Mouse (Mus musculus) heart, embryonic 13.5 days (tissue): ENCODE measurements around the gene Camkmt. TPM values are rescaled to one million over a fixed set of nuclear protein-coding genes. Genes with fewer than 3 reads are reported as not detected.

Experiments used
- ATAC-seq: fragments of 200-750 bp; cut with Nextera tagmentation; 2 replicates; pipeline ENCODE4 v1.8.0; 2017; ENCODE audit warnings: moderate TSS enrichment; ENCODE audit not compliant: insufficient number of reproducible peaks, low FRiP score, low TSS enrichment; ENCODE audit errors: extremely low read depth
- H3K27ac ChIP-seq: fragments of 300-500 bp; sonication (generic); replicated peaks from 2 replicates; pipeline ENCODE4 v1.5.1; 2015; ENCODE audit warnings: moderate library complexity, mild to moderate bottlenecking, inconsistent platforms
- H3K27me3 ChIP-seq: fragments of 300-500 bp; sonication (generic); replicated peaks from 2 replicates; pipeline ENCODE4 v1.6.1; 2015; ENCODE audit warnings: mild to moderate bottlenecking, inconsistent platforms
- H3K36me3 ChIP-seq: fragments of 300-500 bp; sonication (generic); 2 replicates; pipeline ENCODE4 v1.6.1; 2015; ENCODE audit warnings: mild to moderate bottlenecking, inconsistent platforms
- H3K4me1 ChIP-seq: fragments of 300-500 bp; sonication (generic); 2 replicates; pipeline ENCODE4 v1.6.1; 2015; ENCODE audit warnings: inconsistent platforms
- H3K4me2 ChIP-seq: fragments of 300-500 bp; sonication (generic); 2 replicates; pipeline ENCODE4 v1.6.1; 2015; ENCODE audit warnings: inconsistent platforms, mild to moderate bottlenecking, moderate library complexity
- H3K4me3 ChIP-seq: fragments of 300-500 bp; sonication (generic); 2 replicates; pipeline ENCODE4 v1.5.1; 2015; ENCODE audit warnings: moderate library complexity, mild to moderate bottlenecking, inconsistent platforms
- H3K9ac ChIP-seq: fragments of 300-500 bp; sonication (generic); 2 replicates; pipeline ENCODE4 v1.6.1; 2015; ENCODE audit warnings: inconsistent platforms, mild to moderate bottlenecking, moderate library complexity
- H3K9me3 ChIP-seq: fragments of 300-500 bp; sonication (generic); 2 replicates; pipeline ENCODE4 v1.6.1; 2016; ENCODE audit warnings: inconsistent platforms
- WGBS: fragments of 180-500 bp; shearing (Covaris S2); methylation state at CpG from one replicate; pipeline ENCODE4 v1.1.7; 2015; ENCODE audit warnings: mixed read lengths; 5-methylcytosine and 5-hydroxymethylcytosine counted together
- polyA plus RNA-seq: library from polyadenylated mRNA; unstranded; fragments of >200 nt; fragmentation: Nextera tagmentation; extraction: Ambion mirVana; gene quantifications from 2 replicates; pipeline ENCODE4 v1.2.1, GENCODE M21; 2015

Gene Camkmt
- polyA plus RNA-seq, 1 experiment from 2014 or later, result 6.5 TPM

DNA sequence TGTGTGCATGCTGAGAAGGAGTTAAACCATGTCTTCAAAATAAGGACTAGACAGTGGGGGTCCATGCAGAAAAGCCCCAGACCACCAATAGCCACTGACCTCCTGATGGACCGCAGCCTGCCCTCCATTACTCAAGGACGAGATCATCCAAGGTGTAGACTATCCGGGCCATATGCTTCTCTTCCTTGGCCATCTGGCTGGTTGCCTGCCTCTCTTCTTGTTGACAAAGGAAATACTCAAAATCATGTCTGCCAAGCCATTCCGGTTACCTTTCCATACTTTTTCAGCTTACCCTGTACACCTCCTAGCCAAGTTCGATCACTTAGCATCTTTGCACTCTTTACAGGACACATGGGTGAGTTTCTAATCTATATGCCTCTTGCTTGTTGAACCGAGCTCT, 256.3 kb downstream of the Camkmt start:
- WGBS, result 74% methylated on average over 6 of the region's 6 CpGs
- no peak for ATAC-seq
- no peaks in the 10 kb centered on the region for H3K27me3 ChIP-seq
- H3K9me3 ChIP-seq, result no peaks in the 10 kb centered on the region
- H3K9ac ChIP-seq, result no peak overlapping the region
- no peak overlapping the region for H3K4me3 ChIP-seq
- H3K36me3 ChIP-seq, result no peaks in the 10 kb centered on the region
- no peaks in the 10 kb centered on the region for H3K4me1 ChIP-seq
- no peak overlapping the region for H3K4me2 ChIP-seq
- no peak overlapping the region for H3K27ac ChIP-seq

DNA sequence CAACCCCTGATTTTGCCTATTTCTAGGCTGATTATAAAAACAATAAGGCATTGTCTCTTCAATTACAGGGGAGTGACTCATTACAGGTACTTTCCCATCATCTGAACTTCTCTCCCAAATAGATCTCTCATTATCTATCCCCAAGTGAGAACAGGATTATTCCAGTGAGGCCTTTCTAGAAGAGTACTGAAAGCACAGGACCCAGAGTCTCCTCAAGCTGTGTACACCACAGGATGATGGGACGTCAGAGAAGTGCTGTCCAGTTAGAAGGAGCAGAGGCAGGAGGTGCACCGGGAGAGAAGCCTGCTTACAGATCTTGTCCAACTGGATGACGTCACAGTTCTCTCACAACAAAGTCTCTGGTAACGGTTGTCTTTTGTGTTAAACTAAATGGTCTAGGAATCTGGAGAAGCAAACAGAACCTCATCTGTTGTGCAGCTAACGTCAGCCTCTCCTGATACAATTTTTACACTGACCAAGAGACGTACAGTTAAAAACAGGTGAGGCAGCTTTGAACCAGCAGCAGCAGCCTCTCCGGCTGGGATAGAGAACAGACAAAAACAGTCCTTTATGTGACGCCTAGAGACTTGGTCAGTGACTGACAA, 259.1 kb downstream of the Camkmt start:
- Histone ChIP-seq H3K9ac (no peak overlapping the region), H3K4me3 (no peak overlapping the region), H3K4me1 (no peaks in the 10 kb centered on the region), H3K27ac (no peak overlapping the region), H3K27me3 (no peaks in the 10 kb centered on the region), H3K4me2 (no peak overlapping the region), H3K9me3 (no peaks in the 10 kb centered on the region), H3K36me3 (no peaks in the 10 kb centered on the region)
- no peak for ATAC-seq
- 60% methylated on average over 8 of the region's 8 CpGs for WGBS

DNA sequence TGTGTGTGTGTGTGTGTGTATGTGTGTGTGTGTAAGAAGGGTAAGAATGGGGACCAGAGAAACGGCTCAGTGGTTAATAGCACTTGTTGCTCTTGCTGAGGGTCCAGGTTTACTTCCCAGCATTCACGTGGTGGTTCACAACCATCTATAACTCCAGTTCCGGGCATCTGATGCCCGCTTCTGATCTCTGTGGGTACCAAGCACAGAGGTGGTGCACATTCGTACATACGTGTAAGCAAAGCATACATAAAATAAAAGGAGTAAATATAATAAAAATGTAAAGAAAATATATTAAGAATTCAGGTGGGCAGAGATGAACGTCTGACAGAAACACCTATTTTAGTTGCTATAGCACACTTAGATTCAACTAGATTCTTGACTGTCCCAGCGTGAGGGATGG, 260.9 kb downstream of the Camkmt start:
- H3K4me3 ChIP-seq, result no peak overlapping the region
- H3K9ac ChIP-seq, result no peak overlapping the region
- H3K27me3 ChIP-seq, result no peaks in the 10 kb centered on the region
- no peak overlapping the region for H3K4me2 ChIP-seq
- 78% methylated on average over 8 of the region's 8 CpGs for WGBS
- H3K4me1 ChIP-seq, result no peaks in the 10 kb centered on the region
- no peak overlapping the region for H3K27ac ChIP-seq
- no peaks in the 10 kb centered on the region for H3K9me3 ChIP-seq
- ATAC-seq, result no peak
- H3K36me3 ChIP-seq, result no peaks in the 10 kb centered on the region

DNA sequence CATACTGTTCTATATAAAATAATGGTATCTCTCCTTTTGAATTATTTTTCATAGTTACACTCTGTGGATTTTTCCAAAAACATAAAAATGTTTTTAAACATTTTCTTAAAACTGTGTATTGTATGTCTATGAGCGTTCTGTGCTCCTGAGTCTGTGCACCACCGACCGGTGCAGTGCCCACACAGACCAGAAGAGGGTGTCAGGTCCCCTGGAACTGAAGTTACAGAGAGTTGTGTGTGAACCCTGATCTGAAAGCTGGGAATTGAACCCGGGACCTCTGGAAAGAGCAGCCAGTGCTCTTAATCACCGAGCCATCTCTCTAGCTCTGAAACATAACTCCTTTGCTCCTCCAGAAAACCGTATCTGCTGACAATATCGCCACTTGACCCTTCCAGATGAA, 262.4 kb downstream of the Camkmt start:
- Histone ChIP-seq H3K4me2 (no peak overlapping the region), H3K27me3 (no peaks in the 10 kb centered on the region), H3K9ac (no peak overlapping the region), H3K36me3 (no peaks in the 10 kb centered on the region), H3K9me3 (no peaks in the 10 kb centered on the region), H3K4me3 (no peak overlapping the region), H3K4me1 (no peaks in the 10 kb centered on the region), H3K27ac (no peak overlapping the region)
- ATAC-seq, result no peak
- 78% methylated on average over 7 of the region's 7 CpGs for WGBS

DNA sequence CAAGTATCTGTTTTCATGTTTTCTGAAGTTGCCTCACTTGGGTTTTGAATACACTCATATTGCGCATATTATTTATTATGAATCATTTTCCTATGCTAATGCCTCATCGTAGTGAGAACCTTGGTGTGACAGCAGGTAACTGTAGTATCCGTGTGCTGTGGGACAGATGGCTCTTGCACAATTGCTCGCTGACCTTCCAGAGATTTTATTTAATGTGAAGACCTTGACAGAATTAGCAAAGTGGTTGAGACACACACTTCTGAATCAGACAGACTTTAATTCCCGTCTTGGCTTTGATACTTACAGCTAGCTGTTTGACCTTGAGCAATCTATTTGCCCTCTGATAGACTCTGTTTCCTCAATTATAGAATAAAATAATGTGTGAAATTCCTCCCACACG, 262.8 kb downstream of the Camkmt start:
- Histone ChIP-seq H3K9me3 (no peaks in the 10 kb centered on the region), H3K9ac (no peak overlapping the region), H3K27ac (no peak overlapping the region), H3K27me3 (no peaks in the 10 kb centered on the region), H3K4me2 (no peak overlapping the region), H3K4me3 (no peak overlapping the region), H3K4me1 (no peaks in the 10 kb centered on the region), H3K36me3 (no peaks in the 10 kb centered on the region)
- no peak for ATAC-seq
- WGBS, result 80% methylated on average over 6 of the region's 6 CpGs

DNA sequence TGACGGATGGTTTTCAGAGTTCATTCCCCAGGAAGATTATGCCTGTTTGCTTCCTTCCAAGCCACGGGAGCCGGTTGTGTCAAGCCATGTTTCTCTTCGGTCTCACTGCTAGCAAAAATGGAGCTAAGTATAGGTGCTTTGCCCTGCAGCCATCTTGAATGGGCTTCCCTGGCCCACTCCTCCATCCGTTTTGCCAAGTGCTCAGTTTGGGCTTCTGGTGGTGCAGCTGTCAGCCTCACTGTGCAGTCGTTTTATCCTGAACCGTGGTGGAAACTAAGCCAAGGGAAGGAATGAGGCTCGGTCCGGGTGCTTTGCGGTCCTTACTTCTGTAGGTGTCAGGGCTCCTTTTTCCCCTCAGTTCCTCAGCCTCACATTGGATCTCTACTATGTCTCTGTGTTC, 263.3 kb downstream of the Camkmt start:
- Histone ChIP-seq H3K4me1 (no peaks in the 10 kb centered on the region), H3K4me2 (no peak overlapping the region), H3K27ac (no peak overlapping the region), H3K9ac (no peak overlapping the region), H3K36me3 (no peaks in the 10 kb centered on the region), H3K4me3 (no peak overlapping the region), H3K9me3 (no peaks in the 10 kb centered on the region), H3K27me3 (no peaks in the 10 kb centered on the region)
- ATAC-seq, result no peak
- WGBS, result 67% methylated on average over 10 of the region's 10 CpGs

DNA sequence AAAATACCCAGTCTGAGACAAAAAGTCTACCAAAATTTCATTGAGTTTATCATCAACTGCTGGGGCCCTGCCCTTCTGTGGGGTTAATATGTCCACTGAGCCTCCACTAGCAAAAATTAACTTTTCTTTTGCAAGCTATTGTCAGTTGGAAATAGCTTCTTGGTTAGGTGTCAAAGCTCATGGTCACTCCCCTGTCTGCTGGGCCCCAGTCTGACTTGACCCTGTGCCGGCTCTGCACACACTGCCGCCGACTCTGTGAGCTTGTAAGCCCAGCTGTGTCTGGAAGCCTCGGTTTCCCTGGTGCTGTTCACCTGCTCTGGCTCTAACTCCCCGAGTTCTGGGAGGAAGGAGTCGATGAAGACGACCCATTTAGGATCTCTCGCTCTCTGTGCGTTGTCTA, 265.0 kb downstream of the Camkmt start:
- Histone ChIP-seq H3K27me3 (no peaks in the 10 kb centered on the region), H3K4me1 (no peaks in the 10 kb centered on the region), H3K9ac (no peak overlapping the region), H3K27ac (no peak overlapping the region), H3K4me2 (no peak overlapping the region), H3K4me3 (no peak overlapping the region), H3K36me3 (no peaks in the 10 kb centered on the region), H3K9me3 (no peaks in the 10 kb centered on the region)
- no peak for ATAC-seq
- WGBS, result 78% methylated on average over 9 of the region's 9 CpGs

DNA sequence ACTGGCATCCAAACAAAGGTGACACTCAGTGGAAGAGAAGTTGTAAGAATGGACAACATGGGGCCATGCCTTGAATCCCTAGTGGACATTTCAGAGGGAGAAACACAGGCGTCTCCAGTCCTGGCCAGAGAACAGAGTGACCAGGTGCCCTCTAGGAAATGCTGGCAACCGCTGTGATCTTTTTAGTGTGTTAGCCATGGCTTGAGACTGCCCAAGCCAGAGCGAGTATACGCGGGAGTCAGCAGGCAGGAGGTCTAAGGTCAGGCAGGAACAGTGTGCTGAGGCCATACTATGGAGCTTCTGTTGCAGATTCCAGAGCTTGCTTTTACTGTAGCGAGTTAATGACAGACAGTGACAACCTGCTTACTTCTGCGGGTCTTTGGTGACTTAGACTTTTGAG, 270.7 kb downstream of the Camkmt start:
- WGBS, result 73% methylated on average over 7 of the region's 7 CpGs
- Histone ChIP-seq H3K27me3 (no peaks in the 10 kb centered on the region), H3K4me3 (no peak overlapping the region), H3K36me3 (no peaks in the 10 kb centered on the region), H3K4me2 (no peak overlapping the region), H3K9ac (no peak overlapping the region), H3K4me1 (no peaks in the 10 kb centered on the region), H3K9me3 (no peaks in the 10 kb centered on the region), H3K27ac (no peak overlapping the region)
- no peak for ATAC-seq

DNA sequence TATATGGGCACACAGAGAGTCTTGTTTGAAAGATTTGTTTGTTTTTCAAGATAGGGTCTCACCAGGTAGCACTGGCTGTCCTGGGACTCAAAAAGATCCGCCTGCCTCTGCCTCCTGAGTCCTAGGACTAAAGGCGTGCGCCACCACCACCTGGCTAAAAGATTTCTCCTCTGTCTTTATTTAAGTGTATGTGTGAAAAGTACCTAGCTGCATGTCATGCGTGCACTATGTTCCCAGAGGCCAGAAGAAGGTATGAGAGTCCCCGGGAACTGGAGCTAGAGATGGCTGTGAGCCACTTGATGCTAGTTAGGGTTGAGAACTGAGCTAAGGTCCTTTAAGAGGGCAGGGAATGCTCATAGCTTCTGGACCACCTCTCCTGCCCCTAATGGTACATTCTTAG, 277.0 kb downstream of the Camkmt start:
- 0 out of 2 replicates have a peak, but pooled peaks cover 8% of the 10 kb centered on the region for H3K27me3 ChIP-seq
- no peak for ATAC-seq
- H3K4me3 ChIP-seq, result no peak overlapping the region
- H3K36me3 ChIP-seq, result no peaks in the 10 kb centered on the region
- no peaks in the 10 kb centered on the region for H3K4me1 ChIP-seq
- no peak overlapping the region for H3K27ac ChIP-seq
- H3K9me3 ChIP-seq, result no peaks in the 10 kb centered on the region
- WGBS, result 88% methylated on average over 5 of the region's 5 CpGs
- no peak overlapping the region for H3K9ac ChIP-seq
- no peak overlapping the region for H3K4me2 ChIP-seq

DNA sequence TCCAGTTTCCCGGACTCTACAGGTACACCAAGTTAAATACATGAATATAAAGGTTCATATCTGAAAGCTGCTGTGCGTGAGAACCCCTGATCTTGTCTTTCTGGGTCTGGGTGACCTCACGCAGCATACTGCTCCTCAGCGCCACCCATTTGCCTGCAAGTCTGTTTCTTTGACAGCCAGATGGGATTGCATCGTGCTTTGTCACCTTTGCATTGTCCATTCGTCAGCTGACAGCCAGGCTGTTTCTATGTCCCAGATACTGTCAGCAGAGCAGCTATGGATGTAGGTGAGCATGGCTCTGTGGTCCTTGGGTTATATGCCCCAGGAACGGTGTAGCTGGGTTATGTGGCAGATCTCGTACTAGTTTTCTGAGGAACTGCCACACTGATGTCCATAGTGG, 278.4 kb downstream of the Camkmt start:
- 59% methylated on average over 8 of the region's 8 CpGs for WGBS

DNA sequence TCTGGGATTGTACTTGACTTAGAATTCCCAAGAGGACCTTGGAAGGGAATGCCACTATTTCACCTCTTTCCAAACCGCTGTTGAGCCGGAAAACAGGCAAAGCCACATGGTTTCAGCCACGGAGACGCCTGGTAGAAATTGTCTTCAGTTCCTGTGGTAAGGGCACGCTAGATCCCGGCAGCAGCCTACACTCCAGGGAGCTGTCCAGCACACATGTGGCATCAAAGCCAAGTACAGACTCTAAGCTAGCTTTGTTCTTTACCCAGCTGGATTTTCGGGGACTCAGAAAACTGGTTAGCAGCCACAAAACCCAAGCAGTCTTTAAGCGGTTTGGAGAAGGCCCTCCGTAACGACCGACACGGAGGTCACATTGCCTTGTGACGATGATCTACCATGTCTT, 281.7 kb downstream of the Camkmt start:
- no peak overlapping the region for H3K4me2 ChIP-seq
- no peaks in the 10 kb centered on the region for H3K9me3 ChIP-seq
- H3K4me3 ChIP-seq, result no peak overlapping the region
- no peak overlapping the region for H3K9ac ChIP-seq
- H3K27ac ChIP-seq, result no peak overlapping the region
- 62% methylated on average over 13 of the region's 13 CpGs for WGBS
- H3K4me1 ChIP-seq, result peaks cover 28% of the 10 kb centered on the region
- ATAC-seq, result no peak
- H3K36me3 ChIP-seq, result no peaks in the 10 kb centered on the region
- H3K27me3 ChIP-seq, result 0 out of 2 replicates have a peak, but pooled peaks cover 4% of the 10 kb centered on the region

More for the DNA sequence above, 278.4 kb downstream of the Camkmt start:
- Histone ChIP-seq H3K27ac (no peak overlapping the region), H3K36me3 (no peaks in the 10 kb centered on the region), H3K4me1 (no peaks in the 10 kb centered on the region), H3K4me3 (no peak overlapping the region), H3K4me2 (no peak overlapping the region), H3K9ac (no peak overlapping the region), H3K9me3 (no peaks in the 10 kb centered on the region), H3K27me3 (0 out of 2 replicates have a peak, but pooled peaks cover 8% of the 10 kb centered on the region)
- no peak for ATAC-seq

DNA sequence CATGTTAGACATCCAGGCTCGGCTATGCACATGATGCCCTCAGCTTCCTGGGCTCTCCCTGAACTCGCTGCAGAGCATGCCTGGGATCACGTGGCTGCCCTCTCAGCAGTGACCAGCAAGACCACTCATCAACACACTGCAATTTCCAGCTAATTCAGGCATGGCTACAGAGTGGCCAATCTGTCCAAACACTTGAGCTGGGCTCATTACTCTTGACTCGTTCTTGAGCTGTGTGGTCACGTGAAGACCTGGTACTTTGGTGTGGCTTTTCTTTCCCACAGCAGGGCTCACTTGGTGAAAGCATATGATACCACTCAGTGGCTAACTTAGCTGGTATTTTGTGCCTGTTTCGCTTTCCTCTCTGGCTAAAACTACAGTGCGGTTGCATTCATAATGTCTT, 282.2 kb downstream of the Camkmt start:
- Histone ChIP-seq H3K9ac (no peak overlapping the region), H3K27ac (no peak overlapping the region), H3K36me3 (no peaks in the 10 kb centered on the region), H3K4me2 (no peak overlapping the region), H3K27me3 (0 out of 2 replicates have a peak, but pooled peaks cover 4% of the 10 kb centered on the region), H3K4me1 (peaks cover 31% of the 10 kb centered on the region), H3K4me3 (no peak overlapping the region), H3K9me3 (no peaks in the 10 kb centered on the region)
- no peak for ATAC-seq
- 75% methylated on average over 7 of the region's 7 CpGs for WGBS
